Mouse (Mus musculus) liver, postnatal 0 days (tissue): ENCODE data around the gene Stxbp5l. TPM values are rescaled to one million over a fixed set of nuclear protein-coding genes. Genes with fewer than 3 reads are reported as not detected.

ENCODE experiments used
- ATAC-seq: fragments of 200-750 bp; cut with Nextera tagmentation; 2 replicates; pipeline ENCODE4 v1.8.0; 2017; ENCODE audit warnings: mild to moderate bottlenecking, moderate library complexity
- DNase-seq: peaks from one replicate; pipeline ENCODE4 v3.0.0-alpha.2; 2016
- H3K27ac ChIP-seq: fragments of 300-500 bp; sonication (generic); 2 replicates; pipeline ENCODE4 v1.5.1; 2014; ENCODE audit warnings: antibody characterized with exemption, moderate library complexity, mild to moderate bottlenecking, low read depth
- H3K27me3 ChIP-seq: fragments of 300-500 bp; sonication (generic); 2 replicates; pipeline ENCODE4 v1.6.1; 2014; ENCODE audit warnings: low read length, control low read depth, mixed read lengths; ENCODE audit not compliant: insufficient read depth
- H3K36me3 ChIP-seq: fragments of 300-500 bp; sonication (generic); replicated peaks from 2 replicates; pipeline ENCODE4 v1.6.1; 2014; ENCODE audit warnings: mild to moderate bottlenecking, control low read depth, low read length, moderate library complexity, mixed read lengths; ENCODE audit not compliant: insufficient read depth
- H3K4me1 ChIP-seq: fragments of 300-500 bp; sonication (generic); 2 replicates; pipeline ENCODE4 v1.6.1; 2014; ENCODE audit warnings: antibody characterized with exemption, mild to moderate bottlenecking, control low read depth; ENCODE audit not compliant: insufficient read depth
- H3K4me2 ChIP-seq: fragments of 300-500 bp; sonication (generic); 2 replicates; pipeline ENCODE4 v1.6.1; 2014; ENCODE audit warnings: low read depth, mild to moderate bottlenecking, low read length, moderate library complexity, mixed read lengths
- H3K4me3 ChIP-seq: fragments of 300-500 bp; sonication (generic); 2 replicates; pipeline ENCODE4 v1.5.1; 2014; ENCODE audit warnings: low read depth, low read length
- H3K9ac ChIP-seq: fragments of 300-500 bp; sonication (generic); replicated peaks from 2 replicates; pipeline ENCODE4 v1.6.1; 2014; ENCODE audit warnings: mild to moderate bottlenecking, moderate library complexity
- H3K9me3 ChIP-seq: fragments of 300-500 bp; sonication (generic); 2 replicates; pipeline ENCODE4 v1.6.1; 2016; ENCODE audit warnings: mild to moderate bottlenecking, control low read depth, low read length, mixed read lengths
- CTCF ChIP-seq: sonication (generic); IDR thresholded peaks from 2 replicates; pipeline ENCODE4 v1.5.1; 2016; ENCODE audit warnings: antibody characterized with exemption, low read depth
- EP300 ChIP-seq: IDR thresholded peaks from 2 replicates; pipeline ENCODE4 v1.6.1; 2016; ENCODE audit warnings: antibody characterized with exemption, low read depth, mild to moderate bottlenecking
- WGBS: fragments of 180-500 bp; shearing (Covaris S2); extraction: QIAGEN DNeasy Blood & Tissue Kit; methylation state at CpG from one replicate; pipeline ENCODE4 v1.1.7; 2014; ENCODE audit not compliant: insufficient replicate concordance; 5-methylcytosine and 5-hydroxymethylcytosine counted together
- polyA plus RNA-seq: library from polyadenylated mRNA; unstranded; fragments of >200 nt; fragmentation: Nextera tagmentation; extraction: Ambion mirVana; gene quantifications from 2 replicates; pipeline ENCODE4 v1.2.1, GENCODE M21; 2015

Stxbp5l gene
- polyA plus RNA-seq, 1 experiment from 2014 or later: not detected

- 72% methylated on average over 4 of the region's 4 CpGs for whole genome bisulfite sequencing
- Histone ChIP-seq H3K36me3 (no peaks in the 10 kb centered on the region), H3K9ac (no peak overlapping the region), H3K4me3 (no peak overlapping the region), H3K27ac (no peak overlapping the region), H3K9me3 (no peaks in the 10 kb centered on the region), H3K4me2 (no peak overlapping the region), H3K4me1 (no peaks in the 10 kb centered on the region), H3K27me3 (no peaks in the 10 kb centered on the region)
- ATAC-seq: no peak
- TF ChIP-seq EP300: no peak
- no peak for TF ChIP-seq CTCF
- no peak for DNase-seq
These were observed 20.8 kb upstream of the Stxbp5l start for GRCm38 (mm10) chr16:37405536-37405935.

GRCm38 (mm10) chr16:37404922-37405321, 20.2 kb upstream of the Stxbp5l start:
- TF ChIP-seq CTCF (no peak), EP300 (no peak)
- no peaks in the 10 kb centered on the region for H3K9me3 ChIP-seq
- no peaks in the 10 kb centered on the region for H3K4me1 ChIP-seq
- H3K27me3 ChIP-seq: no peaks in the 10 kb centered on the region
- no peaks in the 10 kb centered on the region for H3K36me3 ChIP-seq
- DNase-seq (no peak), ATAC-seq (no peak)
- H3K9ac ChIP-seq: no peak overlapping the region
- H3K4me2 ChIP-seq: no peak overlapping the region
- WGBS: 41% methylated on average over 1 of the region's 1 CpGs
- no peak overlapping the region for H3K27ac ChIP-seq
- no peak overlapping the region for H3K4me3 ChIP-seq

GRCm38 (mm10) chr16:37389964-37390363, 5.2 kb upstream of the Stxbp5l start:
- TF ChIP-seq EP300 (no peak), CTCF (no peak)
- no peaks in the 10 kb centered on the region for H3K36me3 ChIP-seq
- DNase-seq (no peak), ATAC-seq (no peak)
- H3K27me3 ChIP-seq: 0 out of 2 replicates have a peak, but pooled peaks cover 5% of the 10 kb centered on the region
- H3K4me3 ChIP-seq: no peak overlapping the region
- no peak overlapping the region for H3K9ac ChIP-seq
- H3K27ac ChIP-seq: no peak overlapping the region
- H3K9me3 ChIP-seq: no peaks in the 10 kb centered on the region
- peaks cover 3% of the 10 kb centered on the region; the same call in 1 of the 2 replicates for H3K4me1 ChIP-seq
- no peak overlapping the region for H3K4me2 ChIP-seq

- no peaks in the 10 kb centered on the region for H3K9me3 ChIP-seq
- WGBS: 60% methylated on average over 4 of the region's 4 CpGs
- H3K4me2 ChIP-seq: no peak overlapping the region
- H3K27ac ChIP-seq: no peak overlapping the region
- H3K4me1 ChIP-seq: peaks cover 6% of the 10 kb centered on the region
- no peak for DNase-seq
- ATAC-seq: no peak
- H3K36me3 ChIP-seq: no peaks in the 10 kb centered on the region
- H3K9ac ChIP-seq: no peak overlapping the region
- no peak overlapping the region for H3K4me3 ChIP-seq
- TF ChIP-seq CTCF (no peak), EP300 (no peak)
- peaks cover 9% of the 10 kb centered on the region for H3K27me3 ChIP-seq
These were observed 4.6 kb upstream of the Stxbp5l start for GRCm38 (mm10) chr16:37389201-37389905.

GRCm38 (mm10) chr16:37384369-37384768, 393 bp downstream of the Stxbp5l start:
- Histone ChIP-seq H3K36me3 (no peaks in the 10 kb centered on the region), H3K4me1 (peaks cover 13% of the 10 kb centered on the region), H3K27me3 (peaks cover 20% of the 10 kb centered on the region), H3K9me3 (no peaks in the 10 kb centered on the region), H3K4me3 (peak overlapping the region; percentile 36), H3K27ac (no peak overlapping the region), H3K4me2 (peak overlapping the region; percentile 70), H3K9ac (no peak overlapping the region)
- no peak for DNase-seq
- ATAC-seq: no peak; the same call in 1 of the 2 replicates
- 2% methylated on average over 23 of the region's 30 CpGs for WGBS
- no peak for TF ChIP-seq EP300
- no peak for TF ChIP-seq CTCF

- H3K36me3 ChIP-seq: no peaks in the 10 kb centered on the region
- H3K4me2 ChIP-seq: no peak overlapping the region
- H3K9me3 ChIP-seq: no peaks in the 10 kb centered on the region
- H3K27ac ChIP-seq: no peak overlapping the region
- ATAC-seq (no peak), DNase-seq (no peak)
- peaks cover 13% of the 10 kb centered on the region for H3K4me1 ChIP-seq
- WGBS: 47% methylated on average over 4 of the region's 4 CpGs
- no peak for TF ChIP-seq EP300
- TF ChIP-seq CTCF: no peak
- H3K9ac ChIP-seq: no peak overlapping the region
- H3K4me3 ChIP-seq: no peak overlapping the region
- peaks cover 20% of the 10 kb centered on the region for H3K27me3 ChIP-seq
These were observed 1.3 kb downstream of the Stxbp5l start for GRCm38 (mm10) chr16:37383426-37383825.

- Histone ChIP-seq H3K4me2 (no peak overlapping the region), H3K9me3 (no peaks in the 10 kb centered on the region), H3K36me3 (no peaks in the 10 kb centered on the region), H3K27ac (no peak overlapping the region), H3K4me3 (no peak overlapping the region), H3K27me3 (no peaks in the 10 kb centered on the region), H3K4me1 (no peaks in the 10 kb centered on the region), H3K9ac (no peak overlapping the region)
- TF ChIP-seq EP300: no peak
- TF ChIP-seq CTCF: no peak
- ATAC-seq (no peak), DNase-seq (no peak)
- 77% methylated on average over 1 of the region's 1 CpGs for WGBS
These were observed 12.0 kb downstream of the Stxbp5l start for GRCm38 (mm10) chr16:37372716-37373115.
